Mouse (Mus musculus) MEL (cell line): Measurements from ENCODE around the gene Xrcc6. TPM values are rescaled to one million over a fixed set of nuclear protein-coding genes. Genes with fewer than 3 reads are reported as not detected.

Experiments used
- DNase-seq: peaks from one replicate; pipeline ENCODE4 v3.0.0; 2011; ENCODE audit warnings: low read depth, low spot score
- H3K27ac ChIP-seq: 2 replicates; pipeline ENCODE4 v1.5.1; 2012; ENCODE audit warnings: low read depth, mild to moderate bottlenecking, control low read depth, low read length, moderate library complexity; ENCODE audit not compliant: control insufficient read depth
- H3K27me3 ChIP-seq, 2 experiments: fragments of 150-350 bp in 1 of 2; sonication (generic) in 1 of 2; 2 replicates each; pipeline ENCODE4 v1.6.1; 2012; ENCODE audit warnings: low read length in 2 of 2, mild to moderate bottlenecking in 2 of 2, improper control_type of control experiment in 1 of 2, moderate library complexity in 1 of 2; ENCODE audit not compliant: insufficient read depth in 2 of 2, control insufficient read depth in 1 of 2
- H3K36me3 ChIP-seq, 2 experiments: 2 replicates each; pipeline ENCODE4 v1.6.1; 2012 to 2014; ENCODE audit warnings: low read length in 2 of 2, improper control_type of control experiment in 1 of 2, inconsistent platforms in 1 of 2, mild to moderate bottlenecking in 1 of 2; ENCODE audit not compliant: insufficient read depth in 2 of 2, control insufficient read depth in 1 of 2
- H3K4me1 ChIP-seq, 2 experiments: fragments of 150-350 bp in 1 of 2; sonication (generic) in 1 of 2; 2 replicates each; pipeline ENCODE4 v1.6.1; 2012; ENCODE audit warnings: low read length in 2 of 2, improper control_type of control experiment in 1 of 2, mild to moderate bottlenecking in 1 of 2; ENCODE audit not compliant: insufficient read depth in 2 of 2, control insufficient read depth in 1 of 2
- H3K4me3 ChIP-seq, 2 experiments: fragments of 150-350 bp in 1 of 2; sonication (generic) in 1 of 2; 2 replicates each; pipeline ENCODE4 v1.5.1; 2012; ENCODE audit warnings: low read depth in 2 of 2, low read length in 2 of 2, mild to moderate bottlenecking in 2 of 2, moderate library complexity in 2 of 2, control low read depth in 1 of 2, improper control_type of control experiment in 1 of 2; ENCODE audit not compliant: control insufficient read depth in 1 of 2, insufficient read depth in 1 of 2
- H3K79me2 ChIP-seq: 2 replicates; pipeline ENCODE4 v1.6.1; 2012; ENCODE audit warnings: mild to moderate bottlenecking, low read length, moderate library complexity; ENCODE audit not compliant: control insufficient read depth, poor library complexity, insufficient read depth
- H3K9ac ChIP-seq: 2 replicates; pipeline ENCODE4 v1.6.1; 2012; ENCODE audit warnings: low read depth, mild to moderate bottlenecking, control low read depth, low read length, moderate library complexity; ENCODE audit not compliant: control insufficient read depth, poor library complexity, severe bottlenecking
- H3K9me3 ChIP-seq: fragments of 150-350 bp; sonication (generic); replicated peaks from 2 replicates; pipeline ENCODE4 v1.6.1; 2012; ENCODE audit warnings: mild to moderate bottlenecking, low read length, improper control_type of control experiment, moderate library complexity; ENCODE audit not compliant: insufficient read depth
- CTCF ChIP-seq, 3 experiments: IDR thresholded peaks in 2 of 3; conservative IDR thresholded peaks in 1 of 3; 2 replicates each; pipeline ENCODE4 v1.5.1; 2011 to 2012; ENCODE audit warnings: low read length in 3 of 3, low read depth in 2 of 3, mild to moderate bottlenecking in 2 of 3, improper control_type of control experiment in 1 of 3, inconsistent platforms in 1 of 3, mixed read lengths in 1 of 3, moderate library complexity in 1 of 3; ENCODE audit not compliant: control insufficient read depth in 1 of 3, insufficient read depth in 1 of 3, poor library complexity in 1 of 3, severe bottlenecking in 1 of 3
- E2F4 ChIP-seq: IDR thresholded peaks from 2 replicates; pipeline ENCODE4 v1.6.1; 2011; ENCODE audit warnings: low read depth, low read length, improper control_type of control experiment, borderline replicate concordance
- EP300 ChIP-seq, 2 experiments: IDR thresholded peaks; 2 replicates each; pipeline ENCODE4 v1.6.1; 2011; ENCODE audit warnings: improper control_type of control experiment in 2 of 2, low read length in 2 of 2, low read depth in 1 of 2, mild to moderate bottlenecking in 1 of 2
- MAFK ChIP-seq: IDR thresholded peaks from 2 replicates; pipeline ENCODE4 v1.6.1; 2011; ENCODE audit warnings: low read depth, mild to moderate bottlenecking, low read length, improper control_type of control experiment, borderline replicate concordance
- MYB ChIP-seq: IDR thresholded peaks from 2 replicates; pipeline ENCODE4 v1.6.1; 2011; ENCODE audit warnings: mild to moderate bottlenecking, low read depth, low read length, improper control_type of control experiment
- MYC ChIP-seq: IDR thresholded peaks from 2 replicates; pipeline ENCODE4 v1.6.1; 2011; ENCODE audit warnings: low read depth, mild to moderate bottlenecking, low read length, improper control_type of control experiment, moderate library complexity
- POLR2AphosphoS2 ChIP-seq: IDR thresholded peaks from 2 replicates; pipeline ENCODE4 v1.6.1; 2011; ENCODE audit warnings: low read length, improper control_type of control experiment
- POLR2AphosphoS5 ChIP-seq: IDR thresholded peaks from 2 replicates; pipeline ENCODE4 v1.6.1; 2012; ENCODE audit warnings: low read depth, borderline replicate concordance, mild to moderate bottlenecking, inconsistent platforms, low read length, moderate library complexity, mixed read lengths
- RAD21 ChIP-seq: IDR thresholded peaks from 2 replicates; pipeline ENCODE4 v1.6.1; 2011; ENCODE audit warnings: mild to moderate bottlenecking, low read depth, low read length, improper control_type of control experiment
- SIN3A ChIP-seq: IDR thresholded peaks from 2 replicates; pipeline ENCODE4 v1.6.1; 2012; ENCODE audit warnings: low read length, improper control_type of control experiment, inconsistent platforms
- SMC3 ChIP-seq: IDR thresholded peaks from 2 replicates; pipeline ENCODE4 v1.6.1; 2011; ENCODE audit warnings: low read depth, low read length, improper control_type of control experiment
- USF2 ChIP-seq, 2 experiments: IDR thresholded peaks; 2 replicates each; pipeline ENCODE4 v1.6.1; 2011 to 2012; ENCODE audit warnings: improper control_type of control experiment in 2 of 2, low read length in 2 of 2, borderline replicate concordance in 1 of 2, inconsistent platforms in 1 of 2, low read depth in 1 of 2, mild to moderate bottlenecking in 1 of 2; ENCODE audit not compliant: insufficient read depth in 1 of 2
- ZC3H11A ChIP-seq: IDR thresholded peaks from 2 replicates; pipeline ENCODE4 v1.6.1; 2012; ENCODE audit warnings: low read depth, mild to moderate bottlenecking, inconsistent platforms, low read length, improper control_type of control experiment
- ZKSCAN1 ChIP-seq: IDR thresholded peaks from 2 replicates; pipeline ENCODE4 v1.6.1; 2012; ENCODE audit warnings: low read depth, mild to moderate bottlenecking, inconsistent platforms, low read length, improper control_type of control experiment, moderate library complexity
- ZNF384 ChIP-seq: IDR thresholded peaks from 2 replicates; pipeline ENCODE4 v1.6.1; 2012; ENCODE audit warnings: low read depth, mild to moderate bottlenecking, inconsistent platforms, low read length, improper control_type of control experiment
- polyA plus RNA-seq, 2 experiments: library from polyadenylated mRNA; stranded (reverse) in 1 of 2; unstranded in 1 of 2; fragments of >175 nt in 1 of 2; fragments of >200 nt in 1 of 2; gene quantifications; 2 replicates each; pipeline versions ENCODE4 v1.2.1 to v1.2.4; 2012; ENCODE audit warnings: low replicate concordance in 2 of 2, low read depth in 1 of 2; ENCODE audit not compliant: insufficient read length in 2 of 2, insufficient read depth in 1 of 2, missing spikeins in 1 of 2
- total RNA-seq: library from RNA; depleted of rRNA; stranded (reverse); fragments of 300-350 nt; gene quantifications from 2 replicates; pipeline ENCODE4 v1.2.3, GENCODE M21; 2012

The Xrcc6 gene
- total and polyA plus RNA-seq, 3 experiments = 108 TPM; not detected in 1

DNA sequence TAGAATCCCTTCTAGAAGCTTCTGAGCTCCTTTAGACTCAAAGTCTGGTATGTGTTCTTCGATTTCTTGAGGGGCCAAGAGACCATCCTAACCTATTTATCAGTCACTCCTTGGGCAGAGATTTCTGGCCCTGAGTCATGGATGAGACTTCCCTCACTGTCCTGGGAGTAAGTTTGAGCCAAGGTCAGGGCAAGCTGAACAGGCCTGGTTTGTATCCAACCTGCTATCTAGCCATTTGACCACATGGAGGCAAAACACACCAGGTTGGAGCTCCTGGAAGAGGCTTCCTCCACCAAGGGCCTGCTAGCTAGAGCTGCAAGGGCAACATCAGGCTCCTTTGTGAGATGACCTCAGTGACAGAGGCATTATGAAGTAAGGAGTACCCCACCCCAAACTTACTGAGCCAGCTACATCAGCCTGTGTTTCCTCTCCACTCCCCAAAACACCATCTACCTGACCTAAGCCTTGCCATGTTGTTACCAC, 71.1 kb downstream of the Xrcc6 start, which contains the start of gene 4930407I10Rik:
Gene 4930407I10Rik, plus strand, starts transcription at position 433 of the 483 bp plus-strand sequence.
- Histone ChIP-seq H3K9ac (no peak within 1 kb of the TSS), H3K9me3 (no peaks in the 10 kb centered on the region), H3K27me3 (peaks cover 31 to 34% of the 10 kb centered on the region in 2 experiments), H3K4me1 (no peaks in the 10 kb centered on the region), H3K79me2 (no peaks in the 10 kb centered on the region), H3K27ac (no peak within 1 kb of the TSS), H3K4me3 (no peak within 1 kb of the TSS), H3K36me3 (no peaks in the 10 kb centered on the region)
- no peak for DNase-seq
- TF ChIP-seq USF2 (IDR thresholded peaks at IDR 0.05; ENCODE audit: borderline replicate concordance in 1 of 2, insufficient read depth in 1 of 2, low read depth in 1 of 2, low read length in 2 of 2) = no peak
- TF ChIP-seq ZNF384 = no peak
- no peak for TF ChIP-seq MYC

DNA sequence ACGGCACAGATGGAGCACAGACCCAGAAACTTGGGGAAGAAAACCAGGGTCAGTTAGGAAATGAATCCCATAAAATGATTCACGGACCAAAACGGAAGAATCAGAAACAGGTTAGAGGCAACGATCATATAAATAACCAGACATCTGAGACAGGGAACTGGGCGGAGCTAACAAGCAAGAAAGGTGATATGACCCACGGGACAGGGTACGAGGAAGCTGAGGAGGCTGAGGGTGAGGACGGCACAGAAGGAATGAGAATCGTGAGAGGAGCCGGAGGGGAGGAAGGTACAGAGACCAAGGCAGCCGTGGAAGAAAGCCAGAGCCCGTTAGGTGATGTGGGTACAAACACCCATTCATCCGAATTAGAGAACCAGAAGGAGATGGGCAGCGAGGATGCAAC, 76.3 kb downstream of the Xrcc6 start:
- Histone ChIP-seq H3K79me2 (no peaks in the 10 kb centered on the region), H3K36me3 (no peaks in the 10 kb centered on the region), H3K4me1 (no peaks in the 10 kb centered on the region), H3K4me3 (no peak overlapping the region), H3K27me3 (peaks cover 28 to 30% of the 10 kb centered on the region in 2 experiments), H3K27ac (no peak overlapping the region), H3K9ac (no peak overlapping the region), H3K9me3 (no peaks in the 10 kb centered on the region)
- no peak for DNase-seq
- TF ChIP-seq EP300 (IDR thresholded peaks at IDR 0.05; ENCODE audit: low read depth in 1 of 2, low read length in 2 of 2) (no peak), MAFK (no peak), SIN3A (no peak), CTCF (IDR thresholded peaks at IDR 0.05 in 2 of 3, conservative IDR thresholded peaks at IDR 0.05 in 1 of 3; ENCODE audit: control insufficient read depth in 1 of 3, insufficient read depth in 1 of 3, low read depth in 2 of 3, low read length in 3 of 3, poor library complexity in 1 of 3, severe bottlenecking in 1 of 3) (no peak), E2F4 (no peak), ZKSCAN1 (no peak), MYB (no peak), POLR2AphosphoS5 (no peak), POLR2AphosphoS2 (no peak), SMC3 (no peak)

DNA sequence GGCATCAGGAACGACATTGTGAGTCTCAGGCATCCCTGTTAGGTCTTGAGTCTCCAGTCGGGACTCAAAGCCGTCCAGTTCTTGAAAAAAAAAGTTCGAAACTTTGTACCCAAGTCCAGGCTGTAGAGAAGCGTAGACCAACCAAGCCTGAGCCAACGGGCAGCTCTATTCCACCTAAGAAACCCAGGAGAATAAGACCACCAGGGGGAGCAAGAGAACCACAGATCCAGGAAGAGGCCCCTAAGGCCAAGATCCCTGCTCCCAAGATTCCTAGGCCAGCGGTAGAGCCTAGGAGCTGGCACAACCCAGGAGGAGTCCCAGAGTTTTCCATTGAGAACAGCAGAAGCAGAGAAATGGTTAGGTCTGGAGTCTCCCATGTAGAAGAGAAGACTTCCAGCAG, 77.9 kb downstream of the Xrcc6 start:
- Histone ChIP-seq H3K9me3 (no peaks in the 10 kb centered on the region), H3K4me3 (no peak overlapping the region), H3K79me2 (no peaks in the 10 kb centered on the region), H3K36me3 (no peaks in the 10 kb centered on the region), H3K4me1 (no peaks in the 10 kb centered on the region), H3K27me3 (peaks cover 22 to 24% of the 10 kb centered on the region in 2 experiments), H3K9ac (no peak overlapping the region), H3K27ac (no peak overlapping the region)
- DNase-seq = peak; percentile 74
- peak; percentile 83 for TF ChIP-seq RAD21
- peak; percentile 74 to 85 (median 75) for TF ChIP-seq CTCF (IDR thresholded peaks at IDR 0.05 in 2 of 3, conservative IDR thresholded peaks at IDR 0.05 in 1 of 3; ENCODE audit: control insufficient read depth in 1 of 3, insufficient read depth in 1 of 3, low read depth in 2 of 3, low read length in 3 of 3, poor library complexity in 1 of 3, severe bottlenecking in 1 of 3)
- peak; percentile 73 for TF ChIP-seq ZC3H11A
- TF ChIP-seq E2F4 = no peak
- no peak for TF ChIP-seq POLR2AphosphoS5
- peak; percentile 89 for TF ChIP-seq SMC3
